Mouse (Mus musculus): Measurements from ENCODE around the gene Zfand4.
"Not testable (repeated sequence)": the region's sequence is repeated elsewhere in the genome, so short reads cannot be mapped to it uniquely, and the experiment has no call there.

Gene Zfand4

GRCm38 (mm10) chr6:116319259-116319658, 55.2 kb downstream of the Zfand4 start:
- no peak for DNase-seq (ENCODE audit: low read depth, low spot score)

- no peak for DNase-seq (ENCODE audit: low read depth, low spot score)
Measured at GRCm38 (mm10) chr6:116326641-116327040, 62.6 kb downstream of the Zfand4 start.

DNA sequence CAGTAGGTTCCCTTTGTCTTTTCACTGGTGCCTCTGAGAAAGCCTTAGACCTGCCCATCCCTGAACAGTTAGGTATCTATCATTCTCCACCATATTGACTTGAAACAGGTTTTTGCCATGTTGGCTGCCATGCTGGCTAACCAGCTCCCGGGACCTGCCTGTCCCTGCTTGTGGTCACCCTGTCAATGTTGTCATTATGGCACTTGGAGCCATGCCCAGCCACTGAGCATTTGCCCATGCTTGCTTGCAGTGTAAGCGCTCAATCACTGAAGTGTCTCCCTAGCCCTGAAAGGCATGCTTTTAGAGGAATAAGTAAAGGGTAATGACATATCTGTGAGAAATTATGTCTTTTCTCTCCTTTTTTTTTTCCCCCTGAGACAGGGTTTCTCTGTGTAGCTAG, 67.4 kb downstream of the Zfand4 start:
- no peak for DNase-seq (ENCODE audit: low read depth, low spot score)

GRCm38 (mm10) chr6:116337466-116337834, 73.4 kb downstream of the Zfand4 start:
- no peak for DNase-seq (ENCODE audit: low read depth, low spot score)

- peak; percentile 96 for DNase-seq (ENCODE audit: low read depth, low spot score)
Measured at GRCm38 (mm10) chr6:116337835-116338501, 73.9 kb downstream of the Zfand4 start, which contains the start of gene March8. TSS of gene March8 (plus strand) at chr6:116338024.

DNA sequence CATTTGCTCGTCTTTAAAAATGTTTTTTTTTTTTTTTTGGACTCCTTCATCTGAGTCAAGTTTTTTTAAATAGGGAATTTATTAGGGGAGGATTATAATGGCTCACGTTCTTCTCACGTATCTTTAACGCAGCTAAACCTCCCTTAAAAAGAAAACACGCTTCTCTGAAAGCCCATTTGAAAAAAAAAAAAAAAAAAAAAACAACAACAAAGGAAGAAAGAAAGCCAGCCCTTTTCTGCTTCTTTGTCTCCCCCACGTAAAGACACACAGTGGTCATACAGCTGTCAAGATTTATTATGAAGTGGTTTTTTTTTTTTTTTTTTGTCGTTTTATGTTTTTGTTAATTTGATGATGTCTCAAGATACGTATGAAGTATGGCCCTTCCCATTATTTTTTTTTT, 74.5 kb downstream of the Zfand4 start:
- DNase-seq (ENCODE audit: low read depth, low spot score), result no peak

GRCm38 (mm10) chr6:116339088-116339487, 75.1 kb downstream of the Zfand4 start:
- no peak for DNase-seq (ENCODE audit: low read depth, low spot score)

DNA sequence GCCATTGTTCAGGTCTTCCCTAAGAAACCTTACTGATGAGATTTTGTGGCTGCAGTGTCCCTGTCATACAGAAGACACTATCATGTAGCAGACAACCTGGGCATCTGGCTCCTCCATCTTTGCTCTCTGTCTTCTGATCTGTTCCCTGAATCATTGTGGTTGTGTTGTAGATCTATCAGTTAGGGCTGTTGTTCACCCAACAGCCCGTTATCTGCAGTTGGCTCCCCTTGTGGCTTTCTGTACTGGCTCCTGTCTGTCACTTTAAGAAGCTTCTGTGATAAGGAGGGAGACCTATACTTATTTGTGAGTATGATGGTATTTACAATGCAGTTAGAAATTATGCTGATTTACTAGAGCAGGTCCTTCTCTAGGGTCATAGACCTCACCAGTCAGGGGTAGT, 76.5 kb downstream of the Zfand4 start:
- DNase-seq (ENCODE audit: low read depth, low spot score), result no peak

- no peak for DNase-seq (ENCODE audit: low read depth, low spot score)
Measured at GRCm38 (mm10) chr6:116347953-116348352, 83.9 kb downstream of the Zfand4 start.

DNA sequence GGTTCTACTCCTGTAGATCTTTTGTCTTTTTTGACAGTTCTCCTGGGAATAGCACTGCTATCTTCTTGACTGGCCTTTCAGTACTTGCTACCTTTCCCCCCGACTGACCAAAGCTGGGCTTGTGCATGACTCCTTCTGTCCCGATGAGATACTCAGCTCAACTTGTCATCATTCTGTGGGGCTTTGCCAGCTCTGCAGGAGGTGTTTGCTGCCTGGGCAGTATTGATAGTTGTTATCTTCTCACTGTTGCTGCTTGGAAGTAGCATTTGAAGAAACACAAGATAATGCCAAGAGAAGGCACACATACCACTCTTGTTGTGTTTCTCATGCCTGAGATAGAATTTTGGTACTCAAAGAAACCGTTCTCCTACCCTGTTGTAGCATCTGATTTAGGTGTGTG, 86.0 kb downstream of the Zfand4 start:
- no peak for DNase-seq (ENCODE audit: low read depth, low spot score)

DNA sequence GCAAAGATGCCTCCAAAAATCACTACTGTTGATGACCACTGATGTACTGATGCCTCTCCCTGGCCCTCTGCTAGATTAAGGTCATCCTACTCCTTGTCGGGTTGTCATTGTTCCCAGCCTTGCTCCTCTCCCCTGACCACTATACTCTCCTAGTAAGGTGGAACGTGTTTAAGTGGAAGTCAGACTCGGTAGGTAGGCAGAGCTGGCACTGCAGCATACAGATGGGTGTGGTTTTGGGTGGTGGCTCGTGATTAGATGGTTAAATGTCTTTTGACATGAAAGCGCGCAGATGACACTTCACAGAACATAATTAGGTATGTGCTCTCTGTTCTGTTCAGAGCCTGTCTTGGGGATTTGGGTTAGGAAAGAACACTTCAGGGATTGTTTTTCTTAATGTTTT, 86.6 kb downstream of the Zfand4 start:
- no peak for DNase-seq (ENCODE audit: low read depth, low spot score)

GRCm38 (mm10) chr6:116351534-116351933, 87.5 kb downstream of the Zfand4 start:
- DNase-seq (ENCODE audit: low read depth, low spot score), result no peak

GRCm38 (mm10) chr6:116353428-116353827, 89.4 kb downstream of the Zfand4 start:
- DNase-seq (ENCODE audit: low read depth, low spot score), result no peak

GRCm38 (mm10) chr6:116356311-116356947, 92.4 kb downstream of the Zfand4 start:
- not testable (repeated sequence) for DNase-seq (ENCODE audit: low read depth, low spot score)

- no peak for DNase-seq (ENCODE audit: low read depth, low spot score)
Measured at GRCm38 (mm10) chr6:116356948-116357325, 92.9 kb downstream of the Zfand4 start.

GRCm38 (mm10) chr6:116358056-116358455, 94.0 kb downstream of the Zfand4 start:
- no peak for DNase-seq (ENCODE audit: low read depth, low spot score)

GRCm38 (mm10) chr6:116359256-116359655, 95.2 kb downstream of the Zfand4 start:
- DNase-seq (ENCODE audit: low read depth, low spot score), result no peak

- no peak for DNase-seq (ENCODE audit: low read depth, low spot score)
Measured at GRCm38 (mm10) chr6:116361463-116361862, 97.4 kb downstream of the Zfand4 start.

- DNase-seq (ENCODE audit: low read depth, low spot score), result no peak
Measured at GRCm38 (mm10) chr6:116361993-116362392, 98.0 kb downstream of the Zfand4 start.

- DNase-seq (ENCODE audit: low read depth, low spot score), result no peak
Measured at GRCm38 (mm10) chr6:116367971-116368370, 103.9 kb downstream of the Zfand4 start.

DNA sequence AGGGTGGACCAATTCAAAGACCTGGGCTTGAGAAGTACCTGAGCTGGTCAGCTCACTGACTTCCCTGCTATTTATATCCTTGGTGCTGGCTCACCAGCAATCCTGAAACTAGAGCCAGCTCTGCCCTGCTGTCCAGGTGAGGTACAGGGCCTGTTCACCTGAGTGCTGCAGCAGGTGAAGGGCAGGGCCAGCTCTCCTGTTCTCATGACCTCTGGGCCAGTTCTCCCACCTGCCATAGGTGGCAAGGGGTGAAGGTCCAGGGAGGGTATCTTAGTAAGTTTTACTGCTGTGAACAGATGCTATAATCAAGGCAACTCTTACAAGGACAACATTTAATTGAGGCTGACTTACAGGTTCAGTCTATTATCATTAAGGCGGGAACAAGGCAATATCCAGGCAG, 105.8 kb downstream of the Zfand4 start:
- no peak for DNase-seq (ENCODE audit: low read depth, low spot score)

GRCm38 (mm10) chr6:116370216-116370976, 106.4 kb downstream of the Zfand4 start:
- no peak for DNase-seq (ENCODE audit: low read depth, low spot score)

DNA sequence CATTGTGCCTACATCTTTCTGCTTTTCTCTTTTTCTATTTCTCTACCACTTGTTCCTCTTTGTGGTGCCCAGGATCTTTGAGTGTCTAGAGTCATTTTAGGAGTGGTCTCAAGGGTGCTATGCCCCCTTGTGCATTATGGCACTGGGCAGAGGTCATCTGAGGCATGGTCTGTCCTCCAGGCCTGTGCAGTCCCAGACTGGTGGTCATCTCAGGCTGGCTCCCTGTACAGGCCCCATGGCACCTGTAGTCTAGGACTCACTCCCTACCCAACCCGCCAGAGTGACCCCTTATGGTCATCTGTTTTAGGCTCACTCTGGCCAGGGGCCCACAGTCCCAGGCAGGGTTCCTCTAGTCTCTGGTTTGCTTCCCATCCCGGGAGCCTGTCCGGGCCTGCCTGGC, 107.5 kb downstream of the Zfand4 start:
- DNase-seq (ENCODE audit: low read depth, low spot score), result no peak

Data from forelimb bud, embryonic 11.5 days (tissue).